Mouse (Mus musculus) thymus, postnatal 0 days (tissue): ENCODE data around the gene Osbp2. TPM values are rescaled to one million over a fixed set of nuclear protein-coding genes. Genes with fewer than 3 reads are reported as not detected.

Source experiments
- DNase-seq: peaks from one replicate; pipeline ENCODE4 v3.0.0-alpha.2; 2015; ENCODE audit warnings: low spot score
- polyA plus RNA-seq: library from polyadenylated mRNA; unstranded; fragments of >200 nt; fragmentation: Nextera tagmentation; extraction: Ambion mirVana; gene quantifications from 2 replicates; pipeline ENCODE4 v1.2.1, GENCODE M21; 2015

Osbp2 gene
- polyA plus RNA-seq, 1 experiment from 2014 or later: 0.10 TPM

- DNase-seq: no peak
Observed at GRCm38 (mm10) chr11:3824138-3824537, 39.6 kb downstream of the Osbp2 start.

GRCm38 (mm10) chr11:3823378-3823777, 40.3 kb downstream of the Osbp2 start:
- DNase-seq: no peak

- no peak for DNase-seq
Observed at GRCm38 (mm10) chr11:3817986-3818758, 45.5 kb downstream of the Osbp2 start.

- DNase-seq: no peak
Observed at GRCm38 (mm10) chr11:3815951-3816350, 47.8 kb downstream of the Osbp2 start.

GRCm38 (mm10) chr11:3813340-3813739, 50.4 kb downstream of the Osbp2 start:
- DNase-seq: no peak

DNA sequence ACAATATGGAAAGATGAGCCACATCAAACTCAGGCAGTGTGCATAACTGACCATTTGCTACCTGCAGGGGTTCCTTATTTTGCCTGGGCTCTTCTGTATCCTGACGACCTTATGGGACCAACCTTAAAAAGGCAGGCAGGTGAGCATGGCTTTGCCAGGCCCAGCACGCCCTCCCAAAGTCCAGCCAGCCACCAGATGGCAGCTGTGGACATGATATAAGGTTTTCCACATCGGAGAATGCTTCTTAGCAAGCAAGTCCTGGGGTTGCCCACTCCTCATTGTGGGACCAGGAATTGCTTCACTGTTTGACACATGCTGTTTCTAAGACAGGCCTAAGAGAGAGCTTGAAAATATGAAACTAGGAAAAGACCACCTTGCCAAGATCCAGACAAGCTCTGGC, 55.5 kb downstream of the Osbp2 start:
- DNase-seq: no peak

DNA sequence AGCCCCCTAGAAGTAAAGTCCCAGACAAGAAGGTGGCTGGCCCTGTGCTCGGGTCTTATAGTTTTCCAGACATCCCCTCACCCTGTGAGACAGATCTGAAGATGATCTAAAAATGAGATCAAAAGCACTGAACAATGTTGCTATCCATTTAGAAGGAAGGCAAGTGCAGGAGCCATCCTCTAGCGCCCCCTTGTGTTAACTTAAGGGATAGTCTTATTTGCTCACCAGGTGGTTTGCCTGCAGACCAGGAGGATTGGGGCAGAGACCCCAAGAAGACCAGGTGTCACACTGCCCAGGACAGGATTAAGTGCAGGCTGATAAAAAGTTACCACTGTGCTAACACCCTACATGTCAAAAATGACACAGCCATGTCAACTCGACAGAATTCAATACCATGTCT, 58.3 kb downstream of the Osbp2 start:
- peak; percentile 39 for DNase-seq

DNA sequence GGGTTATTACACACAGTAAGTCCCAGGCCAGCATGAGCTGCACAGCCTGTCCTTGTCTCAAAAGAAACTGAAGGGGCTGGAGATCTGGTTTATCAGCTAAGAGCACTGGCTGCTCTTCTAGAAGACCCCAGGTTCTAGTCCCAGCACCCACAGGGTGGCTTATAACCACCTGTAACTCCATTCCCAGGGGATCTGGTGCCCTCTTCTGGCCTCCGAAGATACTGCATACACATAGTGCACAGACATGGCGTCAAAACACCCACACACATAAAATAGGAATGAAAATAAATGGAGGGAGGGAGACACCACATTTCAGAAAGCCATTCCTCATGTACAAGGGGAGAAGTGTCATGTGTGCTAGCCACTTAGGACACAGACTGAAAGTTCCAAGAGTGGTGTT, 59.1 kb downstream of the Osbp2 start:
- DNase-seq: no peak

DNA sequence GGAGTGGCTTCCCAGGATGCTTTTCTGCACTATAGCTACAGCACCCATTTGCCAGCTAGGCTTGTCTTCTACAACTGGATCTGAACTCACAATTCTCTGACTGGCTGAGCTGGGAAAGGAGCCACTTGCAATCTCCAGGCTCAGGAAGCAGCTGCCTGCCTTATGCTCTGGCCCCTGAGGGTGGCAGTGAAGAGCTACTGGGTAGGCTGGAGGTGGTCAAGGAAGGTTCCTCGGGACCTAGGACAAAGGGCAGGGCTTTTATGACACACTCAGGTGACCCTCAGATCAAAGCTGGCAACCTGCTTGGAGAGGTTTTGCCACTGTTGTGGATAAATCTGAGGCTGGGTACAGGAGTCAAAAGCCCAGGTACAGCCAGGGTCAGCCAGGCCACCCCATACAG, 61.6 kb downstream of the Osbp2 start:
- DNase-seq: no peak

DNA sequence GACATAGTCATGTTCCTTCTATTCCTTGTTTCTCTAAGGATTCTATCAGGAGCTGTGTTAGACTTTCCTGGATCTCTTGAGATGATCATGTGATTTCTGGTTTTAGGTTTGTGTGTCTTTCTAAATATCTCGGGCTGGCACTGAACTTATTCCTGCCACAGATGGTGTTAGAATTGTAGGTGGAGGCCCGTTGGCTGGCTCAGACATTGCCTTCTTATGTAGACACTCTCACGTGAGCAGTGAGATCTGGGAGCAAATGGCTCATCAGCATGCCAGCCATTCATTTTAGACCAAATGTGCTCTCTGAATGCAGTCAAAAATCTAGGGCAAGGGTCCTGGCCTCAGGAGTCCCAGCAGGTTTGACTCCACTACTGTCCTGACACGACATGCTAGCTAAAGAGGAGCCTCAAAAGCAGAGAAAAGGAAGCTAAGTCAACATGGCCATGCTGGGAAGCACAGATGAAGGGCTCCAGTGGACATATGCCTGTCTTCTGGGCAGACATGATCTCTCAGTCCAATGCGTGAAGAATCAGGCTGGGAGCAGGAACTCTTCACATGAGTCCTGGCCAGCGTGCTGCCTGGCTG, 66.0 kb downstream of the Osbp2 start:
- DNase-seq: no peak

DNA sequence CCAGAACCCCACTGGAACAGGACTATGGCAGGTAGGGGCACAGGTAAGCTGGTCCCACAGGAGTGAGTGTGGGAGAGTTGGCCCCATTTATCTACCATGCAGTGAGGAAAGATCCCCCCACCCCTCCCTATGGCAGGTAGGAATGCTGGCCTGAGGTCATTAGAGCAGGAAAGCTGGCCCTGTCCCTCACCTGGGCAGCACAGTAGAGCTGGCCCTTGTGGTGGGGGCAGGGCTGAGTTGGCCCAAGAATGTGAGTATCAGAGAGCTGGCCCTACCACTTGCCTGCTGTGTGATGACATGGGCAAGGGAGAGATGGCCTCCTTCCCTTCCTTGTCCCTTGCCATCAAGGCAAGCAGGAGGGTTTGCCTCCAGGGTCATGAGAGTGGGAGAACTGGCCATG, 73.0 kb downstream of the Osbp2 start:
- no peak for DNase-seq

- no peak for DNase-seq
Observed at GRCm38 (mm10) chr11:3789919-3790318, 73.8 kb downstream of the Osbp2 start.

- peak; percentile 74 for DNase-seq
Observed at GRCm38 (mm10) chr11:3786564-3786963, 77.1 kb downstream of the Osbp2 start.

- DNase-seq: no peak
Observed at GRCm38 (mm10) chr11:3775263-3775644, 88.4 kb downstream of the Osbp2 start.

DNA sequence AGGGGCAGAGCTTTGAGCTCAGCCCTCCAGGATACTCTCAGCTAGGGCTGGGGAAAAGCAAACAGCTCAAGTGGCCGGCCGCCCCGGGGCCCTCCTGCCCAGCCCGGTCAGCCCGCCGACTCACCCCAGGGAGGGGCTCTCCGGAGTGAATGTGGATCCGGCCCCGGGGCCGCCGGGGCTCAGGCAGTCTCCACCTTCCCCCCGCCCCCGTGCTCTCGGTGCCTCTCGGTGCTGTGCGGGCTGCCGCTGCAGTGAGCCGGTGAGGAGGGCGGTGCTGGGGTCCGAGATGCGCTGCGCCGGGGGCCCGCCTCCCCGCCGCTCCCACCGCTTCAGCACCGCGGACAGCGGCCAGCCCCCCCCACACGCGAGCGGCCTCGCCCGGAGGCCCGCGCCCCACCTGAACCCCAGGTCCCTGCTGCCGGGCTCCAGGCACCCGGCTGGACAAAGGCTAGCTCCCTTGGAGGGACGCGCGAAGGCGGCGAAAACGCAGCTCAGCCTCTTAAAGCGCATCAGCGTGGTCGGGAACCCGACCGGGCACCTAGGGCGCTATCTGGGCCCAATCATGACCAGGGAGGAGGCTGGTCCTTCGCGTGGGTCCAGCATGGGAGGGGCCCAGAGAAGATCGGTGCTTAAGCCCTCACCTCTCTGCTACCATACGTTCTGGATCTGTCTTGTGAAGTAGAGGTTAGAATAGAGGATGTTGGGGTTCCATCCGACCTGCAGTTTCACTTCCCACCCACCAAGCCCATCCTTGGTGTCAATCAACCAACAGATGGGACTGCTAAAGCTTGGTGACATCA, 89.0 kb downstream of the Osbp2 start:
- DNase-seq: peak; percentile 7

- DNase-seq: no peak
Observed at GRCm38 (mm10) chr11:3773782-3774462, 89.8 kb downstream of the Osbp2 start.

- no peak for DNase-seq
Observed at GRCm38 (mm10) chr11:3773136-3773535, 90.6 kb downstream of the Osbp2 start.

DNA sequence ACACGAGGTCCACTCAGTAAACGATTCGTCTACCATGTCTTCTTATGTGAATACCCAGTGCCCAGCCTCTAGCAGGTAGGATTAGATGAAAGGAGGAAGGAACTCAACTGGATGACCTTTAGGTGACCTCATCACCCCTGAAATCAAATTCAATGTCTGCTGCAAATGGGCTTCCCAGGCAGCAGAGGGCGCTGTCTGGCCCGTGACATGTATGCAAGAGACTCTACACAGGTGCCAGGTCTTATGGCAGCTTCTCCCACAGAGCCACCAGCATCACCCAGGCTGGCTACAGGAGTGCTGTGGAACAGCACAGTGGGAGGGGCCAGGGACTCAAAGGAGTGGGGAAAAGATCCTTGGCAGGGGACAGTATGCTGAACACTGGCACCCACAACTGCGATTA, 92.4 kb downstream of the Osbp2 start:
- no peak for DNase-seq

DNA sequence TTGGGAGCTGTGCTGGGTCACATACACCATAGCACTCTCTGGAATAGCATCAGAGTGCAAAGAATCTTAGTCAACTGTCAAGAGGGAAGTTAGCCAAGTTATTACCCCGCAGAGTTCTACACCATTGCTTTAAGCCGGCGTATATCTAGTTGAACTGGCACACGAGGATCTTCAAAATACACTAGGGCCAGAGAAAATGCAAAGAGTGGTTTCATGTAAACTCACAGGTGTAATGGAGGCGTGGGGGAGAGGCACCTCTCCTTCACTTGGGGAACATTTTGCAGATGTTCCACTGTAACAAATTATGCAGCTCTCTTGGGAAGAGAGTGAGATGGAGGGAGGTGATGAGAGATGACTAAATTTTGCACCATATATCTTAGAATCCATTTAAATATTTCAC, 95.9 kb downstream of the Osbp2 start:
- DNase-seq: no peak

DNA sequence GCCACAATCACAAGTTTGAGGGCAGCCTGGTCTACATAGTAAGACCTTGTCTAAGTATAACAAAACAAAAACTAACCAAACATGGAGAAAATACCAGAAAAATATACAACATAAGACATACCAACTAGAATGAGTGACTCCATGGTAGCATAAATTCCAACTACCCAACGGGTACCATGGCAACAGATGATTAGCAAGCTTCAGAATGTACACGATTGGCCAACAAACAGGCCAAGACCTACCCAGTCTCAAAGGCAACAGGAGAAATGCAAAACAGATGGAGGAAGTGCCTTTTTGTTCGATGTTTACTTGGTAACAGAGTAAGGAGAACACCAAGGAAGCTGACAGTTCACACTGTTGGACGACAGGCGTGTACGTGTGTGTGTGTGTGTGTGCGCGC, 96.7 kb downstream of the Osbp2 start:
- DNase-seq: no peak

DNA sequence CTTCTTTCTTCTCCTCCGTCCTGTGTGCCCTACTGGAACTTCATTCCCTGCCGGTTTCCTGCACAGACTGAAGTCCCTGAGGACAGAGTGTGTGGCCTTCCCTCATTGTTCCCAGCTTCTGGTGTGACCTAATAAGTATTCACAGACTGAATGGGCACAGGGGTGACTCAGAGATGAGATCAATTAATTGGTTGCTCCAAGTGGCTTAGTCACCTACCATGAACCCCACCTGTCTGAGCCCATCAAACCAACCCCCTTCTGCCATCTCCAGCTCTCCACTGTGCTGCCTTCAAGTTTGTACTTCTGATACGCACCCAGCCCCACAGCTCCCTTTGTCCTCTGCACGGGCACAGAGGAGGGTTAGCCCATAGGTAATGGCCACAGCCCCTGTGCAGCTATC, 99.4 kb downstream of the Osbp2 start:
- no peak for DNase-seq
